Mouse (Mus musculus) kidney, embryonic 14.5 days (tissue): ENCODE measurements around the gene Syt17. TPM values are rescaled to one million over a fixed set of nuclear protein-coding genes. Genes with fewer than 3 reads are reported as not detected.
"Not testable (repeated sequence)": the region's sequence is repeated elsewhere in the genome, so short reads cannot be mapped to it uniquely, and the experiment has no call there.

ENCODE experiments used
- ATAC-seq: fragments of 200-750 bp; cut with Nextera tagmentation; 2 replicates; pipeline ENCODE4 v1.8.0; 2017; ENCODE audit warnings: moderate number of reproducible peaks, mild to moderate bottlenecking, moderate TSS enrichment, moderate library complexity; ENCODE audit not compliant: low FRiP score, low TSS enrichment
- H3K27ac ChIP-seq: fragments of 300-500 bp; sonication (generic); 2 replicates; pipeline ENCODE4 v1.5.1; 2014; ENCODE audit warnings: low read depth, mild to moderate bottlenecking, low read length, moderate library complexity, mixed read lengths
- H3K27me3 ChIP-seq: fragments of 300-500 bp; sonication (generic); 2 replicates; pipeline ENCODE4 v1.6.1; 2014; ENCODE audit warnings: mild to moderate bottlenecking, low read length; ENCODE audit not compliant: control insufficient read depth, insufficient read depth
- H3K36me3 ChIP-seq: fragments of 300-500 bp; sonication (generic); 2 replicates; pipeline ENCODE4 v1.6.1; 2014; ENCODE audit warnings: low read length, mixed read lengths; ENCODE audit not compliant: control insufficient read depth, insufficient read depth
- H3K4me1 ChIP-seq: fragments of 300-500 bp; sonication (generic); 2 replicates; pipeline ENCODE4 v1.6.1; 2014; ENCODE audit warnings: low read length, mixed read lengths; ENCODE audit not compliant: control insufficient read depth, insufficient read depth
- H3K4me2 ChIP-seq: fragments of 300-500 bp; sonication (generic); replicated peaks from 2 replicates; pipeline ENCODE4 v1.6.1; 2014; ENCODE audit warnings: low read depth, mild to moderate bottlenecking, low read length
- H3K4me3 ChIP-seq: fragments of 300-500 bp; sonication (generic); 2 replicates; pipeline ENCODE4 v1.5.1; 2014; ENCODE audit warnings: mild to moderate bottlenecking, low read length
- H3K9ac ChIP-seq: fragments of 300-500 bp; sonication (generic); 2 replicates; pipeline ENCODE4 v1.6.1; 2014; ENCODE audit warnings: low read depth, mild to moderate bottlenecking, low read length, moderate library complexity
- H3K9me3 ChIP-seq: fragments of 300-500 bp; sonication (generic); 2 replicates; pipeline ENCODE4 v1.6.1; 2016; ENCODE audit warnings: low read length; ENCODE audit not compliant: control insufficient read depth
- WGBS: fragments of 180-500 bp; shearing (Covaris S2); extraction: QIAGEN DNeasy Blood & Tissue Kit; methylation state at CpG from one replicate; pipeline ENCODE4 v1.1.7; 2014; 5-methylcytosine and 5-hydroxymethylcytosine counted together
- polyA plus RNA-seq: library from polyadenylated mRNA; unstranded; fragments of >200 nt; fragmentation: Nextera tagmentation; extraction: Ambion mirVana; gene quantifications from 2 replicates; pipeline ENCODE4 v1.2.1, GENCODE M21; 2014

Syt17 gene
- polyA plus RNA-seq, 1 experiment from 2014 or later: 11.4 TPM

DNA sequence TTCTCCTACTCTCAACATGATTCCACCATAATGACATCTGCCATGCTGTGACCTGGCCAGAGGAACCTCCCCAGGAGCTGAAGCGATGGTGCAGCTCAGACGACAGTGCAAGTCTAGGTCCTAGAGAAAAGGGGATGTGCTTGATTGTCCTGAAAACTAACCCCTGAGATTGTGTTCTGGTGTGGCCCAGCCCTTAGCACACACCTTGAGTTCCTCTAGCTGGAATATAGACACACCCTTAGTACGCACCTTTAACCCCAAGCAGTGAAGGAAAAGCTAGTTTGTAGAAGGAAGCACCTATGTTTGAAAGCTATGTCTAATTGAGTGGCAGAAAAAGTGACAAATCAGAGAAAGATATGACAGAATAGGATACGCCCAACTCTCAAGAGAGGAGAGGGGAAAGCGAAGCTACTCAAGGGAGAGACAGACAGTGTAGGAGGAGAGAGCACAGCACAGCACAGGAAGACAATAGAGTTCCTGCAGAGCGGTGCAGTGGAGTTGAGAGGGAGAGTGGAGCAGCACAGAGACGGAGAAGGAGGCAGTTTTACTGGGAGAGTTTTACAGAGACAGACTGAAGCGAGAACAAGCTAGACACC, 91.5 kb downstream of the Syt17 start:
- not testable (repeated sequence) for H3K4me2 ChIP-seq, ATAC-seq, H3K4me1 ChIP-seq, H3K9ac ChIP-seq, H3K27me3 ChIP-seq, H3K4me3 ChIP-seq, H3K9me3 ChIP-seq, H3K36me3 ChIP-seq, H3K27ac ChIP-seq
- 86% methylated on average over 8 of the region's 8 CpGs for WGBS

DNA sequence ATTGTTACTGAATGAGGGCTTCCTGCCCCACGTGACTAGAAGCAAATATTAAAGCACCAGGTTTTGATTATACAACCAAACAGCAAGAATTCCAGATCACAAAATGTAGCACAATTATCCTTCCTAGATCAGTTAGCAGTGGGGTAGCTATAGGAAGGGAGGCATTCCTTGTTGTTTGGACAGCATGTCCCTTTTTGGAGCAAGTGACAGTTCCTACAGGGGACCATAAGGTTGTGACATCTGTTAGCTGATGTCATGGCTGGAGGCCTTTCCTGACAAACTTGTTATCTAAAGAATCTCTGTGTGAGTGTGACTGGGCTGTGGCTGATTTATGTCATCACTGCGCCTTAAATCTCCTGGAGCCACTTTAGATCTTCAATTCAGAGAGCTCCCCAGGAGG, 97.2 kb downstream of the Syt17 start:
- 77% methylated on average over 2 of the region's 2 CpGs for WGBS
- no peaks in the 10 kb centered on the region for H3K4me1 ChIP-seq
- H3K9ac ChIP-seq: no peak overlapping the region
- H3K36me3 ChIP-seq: no peaks in the 10 kb centered on the region
- no peaks in the 10 kb centered on the region for H3K27me3 ChIP-seq
- ATAC-seq: no peak
- no peak overlapping the region for H3K27ac ChIP-seq
- H3K4me2 ChIP-seq: no peak overlapping the region
- no peaks in the 10 kb centered on the region for H3K9me3 ChIP-seq
- H3K4me3 ChIP-seq: no peak overlapping the region

DNA sequence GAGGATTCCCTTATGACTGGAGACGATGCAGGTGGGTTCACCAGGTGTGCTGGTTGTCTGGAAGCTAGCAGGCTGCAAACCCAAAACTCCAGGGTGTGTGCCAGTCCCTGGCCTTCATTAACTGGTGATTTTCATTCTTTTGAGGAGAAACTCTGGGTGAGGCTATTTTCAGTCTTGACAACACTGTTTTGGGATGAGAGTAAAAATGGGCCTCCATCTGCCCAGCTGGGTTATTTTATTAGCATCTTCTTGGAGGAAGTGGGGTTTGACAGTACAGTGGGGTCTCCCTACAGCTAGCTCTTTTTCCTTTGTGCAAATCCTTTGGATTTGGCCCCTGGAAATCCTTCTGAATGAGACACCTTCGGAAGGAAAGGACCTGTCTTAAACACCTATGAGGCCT, 101.1 kb downstream of the Syt17 start:
- Histone ChIP-seq H3K27ac (no peak overlapping the region), H3K4me3 (no peak overlapping the region), H3K9me3 (no peaks in the 10 kb centered on the region), H3K4me1 (no peaks in the 10 kb centered on the region), H3K27me3 (no peaks in the 10 kb centered on the region), H3K9ac (no peak overlapping the region), H3K4me2 (no peak overlapping the region), H3K36me3 (no peaks in the 10 kb centered on the region)
- ATAC-seq: no peak
- WGBS: 80% methylated on average over 2 of the region's 2 CpGs

DNA sequence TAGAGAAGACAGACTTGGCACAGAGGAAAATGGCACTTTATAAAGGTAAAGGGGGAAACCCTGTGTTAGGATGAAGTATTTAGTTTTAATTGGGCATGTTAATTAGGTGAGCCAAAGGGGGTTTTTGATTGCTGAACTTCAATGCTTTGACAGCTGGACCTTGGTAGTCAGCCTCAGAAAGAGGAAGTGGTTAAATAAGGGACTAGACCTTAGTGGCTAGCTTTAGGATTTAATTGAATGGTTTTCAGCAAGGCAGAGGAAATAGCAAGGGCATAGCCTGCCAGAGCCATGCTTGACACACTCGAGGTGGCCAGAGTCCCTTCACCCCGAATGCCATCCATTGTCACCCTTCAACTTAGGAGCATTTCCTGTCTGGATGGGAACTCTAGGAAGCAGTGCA, 101.6 kb downstream of the Syt17 start:
- Histone ChIP-seq H3K4me3 (no peak overlapping the region), H3K9me3 (no peaks in the 10 kb centered on the region), H3K4me1 (no peaks in the 10 kb centered on the region), H3K9ac (no peak overlapping the region), H3K27ac (no peak overlapping the region), H3K27me3 (no peaks in the 10 kb centered on the region), H3K36me3 (no peaks in the 10 kb centered on the region), H3K4me2 (no peak overlapping the region)
- WGBS: 52% methylated on average over 2 of the region's 2 CpGs
- no peak for ATAC-seq

DNA sequence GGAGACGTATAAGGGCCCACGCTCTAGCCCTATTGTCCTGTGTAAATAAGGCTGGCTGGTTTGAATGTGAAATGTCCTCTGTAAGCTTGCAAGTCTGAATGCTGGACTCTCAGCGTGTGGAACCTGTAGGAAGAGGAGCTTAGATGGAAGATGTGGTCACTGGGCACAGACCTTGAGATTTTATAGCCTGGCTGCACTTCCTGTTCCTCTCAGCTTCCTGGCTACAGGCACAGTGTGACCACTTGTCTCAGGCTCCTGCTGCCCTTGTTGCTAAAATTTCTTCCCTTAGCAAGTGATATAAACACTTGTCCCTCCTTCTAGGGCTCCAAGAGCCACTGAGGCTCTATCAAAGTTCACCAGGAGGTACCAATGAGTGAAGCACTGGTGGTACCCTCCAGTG, 102.6 kb downstream of the Syt17 start:
- no peak overlapping the region for H3K9ac ChIP-seq
- no peaks in the 10 kb centered on the region for H3K36me3 ChIP-seq
- WGBS: 84% methylated on average over 3 of the region's 3 CpGs
- H3K4me2 ChIP-seq: no peak overlapping the region
- no peak overlapping the region for H3K4me3 ChIP-seq
- ATAC-seq: no peak
- no peaks in the 10 kb centered on the region for H3K27me3 ChIP-seq
- no peak overlapping the region for H3K27ac ChIP-seq
- no peaks in the 10 kb centered on the region for H3K9me3 ChIP-seq
- no peaks in the 10 kb centered on the region for H3K4me1 ChIP-seq

DNA sequence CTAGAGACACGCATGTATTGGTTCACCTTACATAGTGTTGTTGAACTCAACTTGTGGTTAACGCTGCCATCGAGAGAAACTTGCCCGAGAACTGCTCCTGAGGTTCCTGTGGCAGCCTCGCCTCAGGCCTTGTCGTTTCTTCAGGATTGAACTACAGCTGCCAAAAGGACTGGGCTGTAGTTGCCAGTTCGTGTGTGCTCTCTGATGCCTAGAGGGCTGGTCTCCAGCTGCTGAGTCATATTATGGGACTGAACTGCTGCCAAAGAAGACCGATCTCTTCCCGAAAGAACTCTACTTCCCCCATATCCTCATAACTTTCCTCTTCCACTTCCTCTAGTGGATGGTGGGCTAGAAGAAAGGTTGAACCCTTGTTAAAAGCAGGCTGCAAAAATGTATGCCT, 103.3 kb downstream of the Syt17 start:
- ATAC-seq: no peak
- Histone ChIP-seq H3K9me3 (no peaks in the 10 kb centered on the region), H3K4me1 (no peaks in the 10 kb centered on the region), H3K4me3 (no peak overlapping the region), H3K4me2 (no peak overlapping the region), H3K27me3 (no peaks in the 10 kb centered on the region), H3K36me3 (no peaks in the 10 kb centered on the region), H3K9ac (no peak overlapping the region), H3K27ac (no peak overlapping the region)
- 73% methylated on average over 9 of the region's 9 CpGs for whole genome bisulfite sequencing

Other genes with a start within 250 kb of the Syt17 start
- 17.7 and 35.3 TPM in 2 replicates for gene Smg1, start 204.6 kb downstream of the Syt17 start, polyA plus RNA-seq
- gene Itpripl2, start 43.8 kb upstream of the Syt17 start, polyA plus RNA-seq: 2.5 and 3.1 TPM in 2 replicates
- 158 and 169 TPM in 2 replicates for gene Coq7, start 85.1 kb upstream of the Syt17 start, polyA plus RNA-seq
- 1.2 and 2.7 TPM in 2 replicates for gene Tmc7, start 136.5 kb upstream of the Syt17 start, polyA plus RNA-seq
- 0.09 TPM in 1 of 2 replicates, not detected in the other for gene Tmc5, start 149.1 kb upstream of the Syt17 start, polyA plus RNA-seq